Mouse (Mus musculus) layer of hippocampus, adult 9-11 months (tissue): ENCODE data around the gene Unc80.
"Not testable (repeated sequence)": the region's sequence is repeated elsewhere in the genome, so short reads cannot be mapped to it uniquely, and the experiment has no call there.

ENCODE experiments used
- DNase-seq: peaks from one replicate; pipeline ENCODE4 v3.0.0; 2022

The Unc80 gene

DNA sequence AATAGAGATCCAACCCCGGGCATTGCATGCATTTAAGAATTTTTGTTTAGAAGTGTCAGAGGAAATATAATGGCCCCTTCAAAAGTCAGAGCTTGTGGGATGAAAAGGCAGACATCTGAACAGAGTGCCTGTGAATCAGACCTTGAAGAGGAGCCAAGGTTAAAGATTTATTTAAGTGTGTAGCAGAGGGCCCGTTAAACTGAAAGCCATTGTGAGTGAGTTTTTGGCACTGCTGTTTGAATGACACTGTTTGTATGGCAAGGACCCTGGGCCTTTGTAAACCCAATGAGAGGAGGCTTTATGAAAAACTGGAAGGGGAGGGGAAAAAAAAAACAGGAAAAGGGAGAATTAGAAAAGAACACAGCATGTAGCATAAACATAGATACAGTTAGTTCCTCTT, 170.0 kb downstream of the Unc80 start:
- no peak for DNase-seq

- no peak for DNase-seq
Observed at GRCm38 (mm10) chr1:66646894-66647293, 178.7 kb downstream of the Unc80 start.

GRCm38 (mm10) chr1:66649568-66649967, 181.4 kb downstream of the Unc80 start:
- no peak for DNase-seq

GRCm38 (mm10) chr1:66650006-66650405, 181.8 kb downstream of the Unc80 start:
- no peak for DNase-seq

DNA sequence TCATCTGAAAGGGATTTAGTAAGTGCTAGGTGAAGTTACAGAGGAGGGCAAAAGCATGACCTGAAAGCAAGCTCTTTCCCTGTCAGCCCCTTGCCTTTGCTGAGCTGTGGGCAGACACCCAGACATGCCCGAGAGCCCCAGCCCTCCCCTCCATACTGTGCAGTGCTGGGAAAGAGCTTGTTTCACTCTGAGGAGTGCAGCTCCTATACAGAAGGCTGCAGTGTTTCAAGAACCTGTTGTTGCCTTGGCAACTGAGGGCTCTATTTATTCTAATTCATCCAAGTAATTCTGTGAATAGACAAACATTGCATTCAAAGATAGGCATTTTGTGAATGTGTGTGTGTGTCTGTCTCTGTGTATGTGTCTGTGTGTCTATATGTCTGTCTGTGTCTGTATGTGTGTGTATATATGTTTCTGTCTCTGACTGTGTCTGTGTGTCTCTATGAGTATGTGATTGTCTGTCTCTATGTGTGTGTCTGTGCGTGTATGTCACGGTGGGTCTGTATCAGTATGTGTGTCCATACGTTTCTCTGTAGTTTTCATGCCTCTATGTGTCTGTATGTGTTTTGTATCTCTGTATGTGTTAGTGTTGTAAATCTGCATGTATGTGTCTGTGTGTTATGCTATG, 187.1 kb downstream of the Unc80 start:
- peak; percentile 48 for DNase-seq

DNA sequence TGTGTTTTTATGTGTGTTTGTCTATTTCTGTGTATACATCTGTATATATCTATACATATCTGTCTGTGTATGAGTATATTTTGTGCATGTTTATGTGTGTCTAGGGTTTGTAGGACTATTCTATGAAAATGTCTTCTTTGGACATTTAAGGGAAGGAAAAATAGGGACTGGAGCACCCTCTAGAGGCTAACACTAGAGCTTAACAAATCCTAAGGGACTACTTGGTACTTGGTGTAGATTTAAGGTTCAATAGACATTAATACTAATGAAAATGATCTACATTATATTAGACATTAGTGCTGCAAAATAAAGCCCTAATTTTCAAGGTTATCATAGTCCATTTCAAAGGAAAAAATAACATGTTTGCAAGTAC, 187.6 kb downstream of the Unc80 start:
- DNase-seq = no peak

DNA sequence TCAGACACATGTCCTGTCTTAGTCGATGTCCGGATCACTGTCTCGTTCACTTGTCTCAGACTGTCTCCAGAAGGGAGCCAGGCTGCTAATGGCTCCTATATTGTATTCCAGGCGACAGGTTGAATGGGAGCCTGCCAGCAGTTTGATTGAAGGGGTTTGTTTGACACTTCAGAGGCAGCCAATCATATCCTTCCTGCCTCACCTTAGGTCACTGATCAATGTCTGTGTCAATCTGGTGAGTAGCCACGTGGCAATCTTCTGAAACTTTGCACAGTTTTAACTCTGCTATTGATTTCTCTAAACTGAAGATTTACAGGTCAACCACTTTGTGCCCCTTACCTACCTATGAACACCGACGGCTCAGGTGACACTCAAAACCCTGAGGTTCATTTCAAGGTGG, 203.3 kb downstream of the Unc80 start:
- DNase-seq = no peak

DNA sequence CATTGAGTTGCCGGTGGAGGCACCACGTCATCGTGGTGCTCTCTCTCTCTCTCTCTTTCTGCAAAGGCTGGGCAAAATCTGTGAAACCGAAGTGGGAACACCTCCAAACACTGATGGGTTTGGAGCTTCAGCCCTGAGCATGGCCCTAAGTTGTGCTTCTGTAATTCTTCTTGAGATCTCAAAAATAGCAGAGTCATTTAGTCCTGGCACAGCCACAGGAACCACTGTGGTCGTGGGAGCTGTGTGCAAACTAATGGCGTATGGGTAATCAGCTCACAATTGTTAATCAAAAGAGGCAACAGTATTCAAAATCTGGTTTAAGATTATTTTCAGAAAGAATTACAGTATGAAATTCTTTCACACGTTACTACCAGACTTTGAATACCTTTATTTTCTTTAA, 204.6 kb downstream of the Unc80 start:
- DNase-seq = no peak

- no peak for DNase-seq
Observed at GRCm38 (mm10) chr1:66677928-66678327, 209.8 kb downstream of the Unc80 start.

- no peak for DNase-seq
Observed at GRCm38 (mm10) chr1:66678662-66679061, 210.5 kb downstream of the Unc80 start.

- DNase-seq = no peak
Observed at GRCm38 (mm10) chr1:66682974-66683373, 214.8 kb downstream of the Unc80 start.

- DNase-seq = no peak
Observed at GRCm38 (mm10) chr1:66691772-66692171, 223.6 kb downstream of the Unc80 start.

GRCm38 (mm10) chr1:66692308-66692707, 224.1 kb downstream of the Unc80 start:
- DNase-seq = no peak

- peak; percentile 31 for DNase-seq
Observed at GRCm38 (mm10) chr1:66692780-66693392, 224.7 kb downstream of the Unc80 start.

DNA sequence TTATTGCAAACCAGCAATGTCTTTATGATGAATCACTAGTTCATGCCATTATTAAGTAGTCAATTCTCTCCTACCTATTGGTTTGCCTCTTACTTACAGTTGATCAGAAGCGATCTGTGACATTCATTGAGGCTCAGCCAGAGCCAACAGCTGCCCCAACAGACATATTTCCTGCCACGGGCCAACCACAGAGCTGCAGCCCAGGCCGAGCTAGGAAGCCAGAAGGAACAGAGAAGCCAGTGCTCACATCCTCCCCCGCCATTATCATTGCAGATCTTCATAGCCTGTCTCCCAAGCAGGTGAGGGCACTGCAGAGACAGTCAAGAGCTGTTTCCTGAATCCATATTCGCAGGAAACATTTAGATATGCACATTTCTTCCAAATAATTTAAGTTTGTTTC, 226.1 kb downstream of the Unc80 start:
- no peak for DNase-seq

DNA sequence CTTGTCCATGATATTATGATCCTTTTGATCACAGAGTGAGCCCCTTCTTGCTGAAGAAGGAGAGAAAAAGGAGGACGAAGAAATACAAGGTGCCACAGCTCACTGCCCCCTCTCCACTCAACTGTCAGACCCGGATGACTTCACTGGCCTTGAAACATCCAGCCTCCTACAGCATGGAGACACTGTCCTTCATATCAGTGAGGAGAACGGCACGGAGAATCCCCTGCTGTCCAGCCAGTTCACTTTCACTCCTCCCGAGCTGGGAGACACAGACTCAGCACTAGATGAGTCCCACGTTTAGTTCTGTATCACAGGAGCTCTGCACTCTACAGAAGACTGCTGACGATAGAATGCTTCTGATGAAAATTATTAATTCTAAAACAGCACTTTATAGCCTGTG, 227.1 kb downstream of the Unc80 start:
- DNase-seq = no peak

DNA sequence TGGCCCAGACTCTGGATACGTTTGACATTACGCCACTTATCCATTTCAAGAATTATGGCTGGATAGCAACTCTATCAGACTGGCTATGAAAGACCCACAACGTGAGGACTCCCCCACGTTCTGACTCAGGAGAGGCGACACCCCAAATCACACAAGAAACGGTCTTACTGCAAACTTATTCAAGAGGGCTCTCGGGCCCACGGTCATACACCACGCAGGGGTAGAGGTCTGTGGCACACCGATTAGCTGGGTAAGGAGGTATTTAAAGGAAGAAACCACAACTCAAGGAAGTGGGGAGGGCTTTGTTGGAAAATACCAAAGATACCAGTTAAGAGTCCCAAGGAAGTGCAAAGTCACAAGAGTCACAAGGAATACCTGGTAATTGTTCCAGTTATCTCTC, 231.5 kb downstream of the Unc80 start:
- not testable (repeated sequence) for DNase-seq

- no peak for DNase-seq
Observed at GRCm38 (mm10) chr1:66700149-66700692, 232.1 kb downstream of the Unc80 start.

DNA sequence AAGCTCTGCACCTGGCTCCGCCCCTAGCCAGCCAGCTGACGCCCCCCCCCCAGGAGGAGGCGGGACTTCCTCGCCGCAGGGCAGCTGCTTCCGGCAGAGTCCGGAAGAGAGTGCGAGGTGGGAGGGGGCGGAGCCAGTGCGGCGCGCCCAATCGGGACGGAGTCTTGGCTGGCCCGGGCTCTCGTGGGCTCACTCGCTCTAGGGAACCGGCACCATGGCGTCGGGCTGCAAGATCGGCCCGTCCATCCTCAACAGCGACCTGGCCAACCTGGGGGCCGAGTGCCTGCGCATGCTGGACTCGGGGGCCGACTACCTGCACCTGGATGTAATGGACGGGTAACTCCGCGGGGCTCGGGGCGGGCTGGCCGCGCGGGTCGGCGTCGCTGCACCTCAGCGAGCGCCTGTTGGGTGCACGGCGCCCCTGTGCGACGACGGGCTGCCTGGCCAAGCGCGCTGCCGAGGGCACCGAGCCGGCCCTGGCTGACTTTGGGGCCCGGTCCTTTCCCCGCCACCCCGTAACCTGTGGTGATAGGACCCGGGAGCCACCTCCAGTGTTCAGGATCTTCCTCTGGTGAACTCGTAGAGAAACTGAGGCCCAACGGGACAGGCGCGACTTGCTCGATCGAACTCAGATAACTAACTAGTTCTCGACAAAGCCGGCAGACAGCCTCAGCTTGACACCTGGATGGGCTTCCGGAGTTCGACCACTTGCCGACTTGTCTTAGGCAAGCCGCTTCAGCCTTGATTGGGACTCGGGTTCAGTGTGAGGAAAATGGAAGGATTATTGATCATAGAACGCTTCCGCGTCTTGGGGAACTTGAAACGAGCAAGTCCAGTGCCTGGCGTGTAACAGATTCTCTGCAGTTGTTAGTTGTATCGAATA, 232.8 kb downstream of the Unc80 start, which contains the start of gene Rpe:
TSS of gene Rpe (plus strand) at position 139 of the 883 bp plus-strand sequence.
- DNase-seq = peak; percentile 94

- DNase-seq = no peak
Observed at GRCm38 (mm10) chr1:66701576-66701940, 233.4 kb downstream of the Unc80 start.

DNA sequence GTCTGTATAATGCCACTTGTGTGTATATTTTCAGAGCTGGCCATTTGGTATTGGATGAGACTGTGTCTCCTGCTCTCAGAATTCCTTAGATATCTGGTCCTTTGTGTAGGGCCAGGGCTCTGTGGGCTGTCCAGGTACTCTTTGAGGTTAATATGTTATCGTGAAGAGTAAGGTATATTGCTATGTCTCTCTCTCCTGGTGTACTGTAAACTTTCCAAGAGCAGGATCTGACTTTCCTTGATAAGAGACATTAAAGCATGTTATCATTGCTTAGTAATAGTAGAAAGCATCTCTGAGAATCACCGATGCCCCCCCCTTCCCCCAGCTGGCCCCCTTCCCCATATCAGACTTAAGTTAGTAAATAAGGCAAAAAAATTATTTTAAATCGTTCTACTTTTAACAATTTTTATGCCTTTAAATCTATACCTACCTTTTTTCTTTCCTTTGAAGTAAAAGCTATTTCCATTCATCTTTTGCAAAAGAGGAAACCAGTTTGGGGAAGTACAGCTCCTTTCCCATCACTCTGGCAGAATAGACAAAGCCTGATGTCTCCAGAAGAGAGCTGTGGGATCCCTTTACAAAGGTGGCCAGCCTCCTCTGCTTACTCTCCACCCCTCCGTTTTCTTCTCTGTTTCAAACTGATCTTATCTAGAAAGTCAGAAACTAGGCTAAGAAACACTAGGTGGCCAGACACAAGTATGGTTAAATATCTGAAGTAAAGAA, 234.6 kb downstream of the Unc80 start:
- DNase-seq = no peak

- DNase-seq = no peak
Observed at GRCm38 (mm10) chr1:66704523-66704922, 236.4 kb downstream of the Unc80 start.

DNA sequence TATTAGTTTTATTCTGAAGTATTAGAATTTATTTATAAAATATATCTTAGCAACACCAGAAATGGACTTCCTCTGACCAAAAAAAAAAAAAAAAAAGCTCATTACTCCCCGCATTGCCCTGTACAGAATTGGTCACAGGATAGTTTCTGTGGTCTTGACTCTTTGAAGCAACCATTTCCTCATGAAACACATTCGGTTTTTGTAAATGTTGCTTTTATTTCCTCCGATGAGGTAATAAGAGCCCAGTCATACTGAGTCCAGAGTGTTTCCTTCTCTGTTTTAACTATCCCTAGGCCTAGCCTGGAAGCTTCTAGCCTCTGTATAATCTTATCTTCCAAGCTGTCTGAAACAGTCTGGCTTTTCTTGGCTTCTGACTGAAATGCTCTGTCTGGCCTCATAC, 244.7 kb downstream of the Unc80 start:
- DNase-seq = no peak
